Mouse (Mus musculus) kidney, adult 18-20 months (tissue): ENCODE data around the gene Ube2h.
A peak's percentile ranks its signal among the peaks of the same experiment; 100 is the strongest.

Source experiments
- DNase-seq: peaks from one replicate; pipeline ENCODE4 v3.0.0; 2021

The Ube2h gene

DNA sequence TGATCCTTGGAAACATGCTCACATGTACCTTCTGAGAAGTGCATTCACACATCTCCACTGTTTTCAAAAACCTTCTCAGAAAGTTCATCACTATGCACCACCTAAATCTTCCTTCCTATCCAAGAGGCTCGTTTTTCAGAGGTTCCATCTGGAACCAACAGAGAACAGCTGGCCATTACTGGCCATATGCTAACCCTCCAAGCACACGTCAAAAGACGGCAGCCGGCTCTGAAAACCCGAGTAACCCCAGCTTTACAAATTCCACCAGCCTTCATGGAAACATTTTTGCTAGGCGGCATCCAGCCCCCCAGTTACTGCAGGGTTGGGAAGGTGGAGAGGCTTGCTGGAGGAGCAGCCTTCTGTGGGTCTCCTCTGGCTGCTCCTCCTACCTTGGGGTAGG lies 122.3 kb downstream of the Ube2h start:
- no peak for DNase-seq

DNA sequence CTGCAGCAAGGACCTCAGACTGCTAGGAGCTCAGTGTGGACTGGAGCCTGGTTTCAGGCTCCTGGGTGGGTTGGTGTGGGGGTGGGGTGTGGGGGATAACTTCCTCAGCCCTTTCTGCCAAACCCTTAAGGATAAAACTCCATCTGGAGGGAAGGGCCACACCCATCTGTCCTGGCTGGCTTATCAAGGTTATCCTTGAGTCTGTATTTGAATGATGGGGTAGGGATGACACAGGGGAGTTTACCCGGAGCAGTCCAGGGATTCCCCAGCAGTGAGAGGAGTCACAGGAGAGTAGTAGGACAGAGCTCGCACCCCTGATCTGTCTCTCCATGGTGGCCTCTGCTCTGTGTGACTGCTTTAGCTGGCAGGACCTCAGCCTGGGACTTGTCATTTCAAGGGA lies 124.0 kb downstream of the Ube2h start:
- DNase-seq, result no peak

DNA sequence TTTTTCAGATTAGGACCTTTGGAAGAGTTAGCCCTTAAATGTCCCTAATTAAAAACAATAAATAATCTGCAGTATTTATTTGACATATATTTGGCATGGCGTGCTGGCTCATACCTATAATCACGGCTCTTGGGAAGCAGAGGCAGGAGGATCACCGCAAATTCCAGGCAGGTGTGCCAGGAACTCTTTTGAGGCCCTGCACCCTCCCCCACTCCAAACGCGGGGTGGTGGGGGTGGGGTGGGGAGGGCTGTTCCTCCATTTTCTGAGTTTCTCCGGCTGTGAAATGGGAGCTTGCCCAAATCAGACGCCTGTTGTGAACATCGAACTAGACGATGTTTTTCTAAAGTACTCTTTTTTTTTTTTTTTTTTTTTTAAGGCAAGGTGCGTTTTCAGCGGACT lies 125.3 kb downstream of the Ube2h start:
- DNase-seq, result no peak

DNA sequence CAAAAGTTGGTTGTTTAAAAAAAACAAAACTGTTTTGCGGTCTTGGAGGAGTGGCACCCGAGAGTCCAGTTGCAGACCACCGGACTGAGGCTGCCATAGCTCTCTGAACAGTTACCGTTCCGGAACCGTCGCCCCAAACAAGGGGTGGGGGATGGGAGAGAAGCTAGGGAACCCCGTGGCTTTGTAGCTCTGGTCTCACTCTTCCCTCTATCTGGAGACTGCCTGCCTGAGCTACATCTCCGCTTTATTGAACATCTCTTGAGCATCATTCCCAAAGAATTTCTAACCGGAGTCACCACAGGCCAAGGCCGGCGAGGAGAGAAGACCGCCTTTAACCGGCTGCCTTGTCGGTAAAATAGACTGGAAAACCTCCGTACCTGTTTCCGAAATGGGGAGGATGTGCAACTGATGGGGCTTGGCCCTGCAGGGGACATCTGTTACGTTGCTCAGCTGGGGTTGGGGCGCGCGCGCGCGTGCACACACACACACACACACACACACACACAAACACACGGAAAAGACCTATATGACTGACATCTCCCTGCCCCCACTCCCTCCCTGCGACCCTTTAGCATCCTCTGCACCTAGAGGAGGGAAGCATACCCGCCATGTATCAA lies 126.2 kb downstream of the Ube2h start:
- DNase-seq, result peak; percentile 9

DNA sequence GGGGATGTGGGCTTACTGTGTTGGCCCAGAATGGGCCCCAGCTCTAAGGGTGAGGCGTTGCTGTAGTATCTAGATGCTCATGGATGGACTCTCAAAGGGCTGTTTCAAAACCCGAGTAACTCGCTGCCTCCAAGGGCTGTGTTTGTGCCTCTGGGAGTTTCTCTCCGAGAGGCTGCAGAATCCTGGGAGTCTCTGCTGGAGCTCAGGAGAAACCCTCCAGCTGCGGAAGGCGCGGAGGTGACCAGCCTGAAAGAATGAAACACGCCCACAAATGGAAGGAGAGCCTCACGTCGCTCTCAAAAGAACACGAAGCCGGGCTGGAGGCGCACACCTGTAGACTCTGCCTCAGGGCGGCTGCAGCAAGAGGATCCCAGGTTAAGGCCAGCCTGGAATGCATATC lies 127.0 kb downstream of the Ube2h start:
- DNase-seq, result peak; percentile 30

DNA sequence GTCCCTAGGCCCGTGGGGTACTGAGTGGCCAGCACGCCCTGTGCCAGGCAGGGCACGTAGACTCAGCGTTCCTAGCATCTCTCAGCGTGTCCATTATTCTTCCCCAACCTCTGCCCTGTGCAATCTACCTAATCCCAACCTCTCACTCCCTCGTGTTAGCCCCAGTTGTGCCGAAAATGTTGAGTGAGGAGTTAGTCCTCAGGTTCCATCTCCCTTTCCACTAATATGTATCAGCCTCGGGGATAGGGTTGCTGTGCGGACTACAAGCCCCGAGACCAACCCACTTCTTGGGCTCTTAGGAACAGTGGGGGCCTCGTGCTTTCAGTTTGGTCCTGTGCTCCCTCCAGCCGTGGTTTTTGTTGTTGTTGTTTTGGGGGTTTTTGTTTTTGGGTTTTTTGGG lies 127.8 kb downstream of the Ube2h start:
- DNase-seq, result peak; percentile 12

DNA sequence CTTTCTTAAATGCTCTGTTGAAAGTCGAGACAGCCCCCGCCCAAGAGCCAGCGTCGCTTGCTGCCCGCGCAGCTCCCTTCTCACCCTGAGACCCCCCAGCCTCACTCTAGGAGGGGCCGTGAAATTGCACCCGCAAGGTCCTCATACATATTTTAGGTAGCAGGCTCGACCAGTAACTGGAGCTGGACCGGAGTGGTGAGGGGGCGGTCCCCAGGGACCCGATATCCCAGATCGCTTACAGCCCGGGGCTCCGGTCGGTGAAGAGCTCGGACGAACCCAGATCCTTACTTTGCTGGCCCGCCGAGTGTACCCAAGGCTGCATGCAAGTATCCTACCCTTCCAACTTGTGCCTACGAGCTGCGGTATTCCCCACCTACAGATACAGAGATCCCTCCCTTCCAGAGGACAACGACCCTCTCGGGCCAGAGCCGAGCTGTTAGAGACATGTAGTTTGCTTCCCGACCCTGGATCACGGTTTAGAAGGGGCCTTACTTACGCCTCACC lies 128.4 kb downstream of the Ube2h start:
- no peak for DNase-seq

DNA sequence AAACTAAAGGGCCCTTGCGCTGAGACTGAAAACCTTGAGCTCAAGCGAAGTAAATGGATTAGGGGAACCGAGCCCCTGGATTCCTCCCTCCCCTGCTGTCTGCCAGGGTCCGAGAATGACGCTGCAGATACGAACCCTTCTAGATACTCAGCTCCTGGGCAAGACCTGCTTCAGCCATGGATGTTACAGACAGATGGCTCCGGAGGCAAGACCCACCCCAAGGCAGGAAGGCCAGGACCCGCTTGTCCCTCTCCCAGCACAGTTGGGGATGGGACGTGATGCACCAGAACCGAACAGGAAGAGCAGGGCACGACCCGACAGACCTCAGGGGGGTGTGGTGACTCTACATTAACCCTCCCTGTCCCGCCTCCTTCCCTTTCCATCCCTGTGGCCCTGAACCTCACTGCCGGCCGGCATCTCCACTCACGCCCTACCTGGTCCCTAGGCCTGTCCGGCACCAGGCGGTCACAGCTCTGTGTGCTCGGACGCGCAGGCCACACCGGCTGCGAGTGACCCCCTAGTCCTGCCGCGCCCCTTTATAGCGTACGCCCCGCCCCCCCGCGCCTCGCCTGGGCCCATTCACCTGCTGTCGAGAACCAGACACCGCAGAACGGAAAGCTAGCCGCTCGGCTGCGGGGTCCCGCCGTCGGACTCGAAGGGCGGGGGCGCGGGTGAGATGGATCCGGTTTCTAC lies 129.0 kb downstream of the Ube2h start:
- DNase-seq, result peak; percentile 13

DNA sequence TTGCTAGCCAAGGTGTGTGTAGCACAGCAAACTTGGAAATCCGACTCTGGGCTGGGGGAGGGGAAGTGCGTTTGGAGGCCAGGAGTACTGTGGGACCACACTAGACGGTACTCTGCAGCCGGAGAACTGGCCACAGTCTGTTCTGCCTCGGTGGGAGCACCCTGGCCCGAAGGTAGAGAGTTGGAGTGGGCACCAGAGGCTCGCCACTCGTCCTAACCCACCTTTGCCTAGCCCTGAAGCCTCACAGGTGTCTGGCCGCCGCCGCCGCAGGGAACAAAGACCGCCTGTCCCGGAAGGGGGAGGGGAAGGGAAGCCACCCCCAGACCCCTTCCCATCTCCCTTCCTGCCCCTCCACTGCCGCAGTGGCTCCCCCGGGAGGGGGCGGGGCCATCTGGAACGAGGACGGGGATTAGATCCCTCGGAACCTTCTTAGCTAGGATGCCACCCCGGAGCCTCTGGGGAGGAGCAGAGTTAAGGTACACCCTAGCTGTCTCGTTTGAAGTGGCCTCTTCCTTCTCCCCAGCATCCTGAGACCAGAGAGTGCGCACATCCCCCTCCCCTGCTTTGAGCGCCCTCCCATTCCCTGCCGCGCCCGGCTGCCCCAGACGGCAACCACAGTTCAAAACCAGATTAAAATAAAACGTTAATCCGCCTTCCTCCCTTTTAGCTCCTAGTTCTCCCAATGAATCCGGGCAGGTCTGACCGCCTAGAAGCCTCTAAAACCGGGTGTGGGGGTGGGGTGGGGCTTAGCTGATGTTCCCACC lies 129.7 kb downstream of the Ube2h start:
- no peak for DNase-seq

DNA sequence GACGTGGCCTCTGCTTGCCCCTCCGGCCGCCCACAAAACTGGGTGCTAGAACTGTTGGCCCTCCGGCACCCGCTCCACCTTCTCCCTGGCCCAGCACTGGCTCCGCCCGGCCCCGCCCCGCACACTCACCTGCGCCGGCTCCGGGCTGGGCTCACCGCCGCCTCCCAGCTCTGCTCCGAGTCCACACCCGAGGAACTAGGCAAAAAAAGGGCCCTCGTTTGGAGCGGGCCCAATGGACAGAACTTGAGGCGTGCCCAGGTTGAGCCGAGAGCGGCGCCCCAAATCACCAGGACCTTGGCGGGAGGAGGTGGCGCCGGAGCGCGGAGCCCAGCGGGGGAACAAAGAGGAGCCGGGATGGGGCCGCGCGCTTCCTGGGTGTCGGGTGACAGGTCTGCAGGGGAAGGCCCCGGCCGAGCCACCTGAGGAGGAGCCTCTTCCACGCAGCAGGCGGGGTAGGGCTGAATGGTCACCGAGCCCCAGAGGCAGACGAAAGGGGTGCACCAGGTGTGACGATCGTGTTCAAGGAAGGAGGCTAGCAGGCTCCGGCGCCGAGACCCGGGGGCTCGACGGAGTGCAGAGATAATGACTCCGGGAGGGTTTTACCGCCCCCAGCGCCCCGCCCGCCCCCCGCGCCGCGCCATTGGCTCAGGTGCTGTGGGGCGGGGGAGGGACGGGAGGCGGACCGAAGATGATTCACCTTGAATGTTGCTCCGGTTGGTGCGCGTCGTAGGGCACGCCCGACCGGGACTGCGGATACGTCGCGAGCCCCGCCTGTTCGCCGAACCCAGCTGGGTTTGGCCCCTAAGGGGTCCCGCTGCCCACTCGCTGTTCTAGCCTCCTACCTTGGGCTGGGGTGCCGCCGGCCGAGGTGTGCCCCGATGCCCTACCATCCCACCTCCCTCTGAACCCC lies 130.5 kb downstream of the Ube2h start:
- DNase-seq, result peak; percentile 68

DNA sequence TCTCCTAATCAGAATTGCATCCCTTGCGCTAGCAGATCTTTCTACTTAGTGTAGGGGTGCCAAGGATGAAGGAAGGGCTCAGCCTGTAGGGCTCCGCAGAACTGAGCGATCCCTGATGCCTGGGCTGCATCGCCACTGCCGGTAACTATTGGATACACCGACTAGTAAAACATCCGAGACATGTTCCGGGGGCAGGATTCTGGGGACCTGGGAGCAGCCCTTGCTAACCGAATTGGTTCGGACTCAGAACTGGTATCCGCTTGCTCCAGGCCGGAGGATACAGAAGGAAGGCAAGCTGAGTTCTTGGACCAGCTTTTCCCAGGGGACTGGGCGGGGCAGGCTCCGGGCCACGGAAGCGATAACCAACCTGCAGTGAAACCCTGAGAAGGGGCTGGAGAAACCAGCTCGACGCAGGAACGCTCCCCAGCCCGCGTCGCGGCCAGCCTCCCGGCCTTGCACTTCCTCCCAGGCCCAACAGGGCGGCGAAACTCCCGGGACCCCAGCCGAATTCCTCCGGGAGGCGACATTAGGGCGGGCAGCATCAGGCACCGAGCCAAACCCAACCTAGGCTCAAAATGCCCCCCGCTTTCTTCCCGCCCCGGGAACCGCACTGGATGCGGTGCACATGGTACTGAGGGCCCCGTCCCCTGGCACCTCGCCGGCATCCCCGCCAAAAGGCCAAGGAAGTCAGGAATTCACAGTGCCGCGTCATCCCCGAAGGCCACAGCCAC lies 131.4 kb downstream of the Ube2h start:
- DNase-seq, result peak; percentile 46

DNA sequence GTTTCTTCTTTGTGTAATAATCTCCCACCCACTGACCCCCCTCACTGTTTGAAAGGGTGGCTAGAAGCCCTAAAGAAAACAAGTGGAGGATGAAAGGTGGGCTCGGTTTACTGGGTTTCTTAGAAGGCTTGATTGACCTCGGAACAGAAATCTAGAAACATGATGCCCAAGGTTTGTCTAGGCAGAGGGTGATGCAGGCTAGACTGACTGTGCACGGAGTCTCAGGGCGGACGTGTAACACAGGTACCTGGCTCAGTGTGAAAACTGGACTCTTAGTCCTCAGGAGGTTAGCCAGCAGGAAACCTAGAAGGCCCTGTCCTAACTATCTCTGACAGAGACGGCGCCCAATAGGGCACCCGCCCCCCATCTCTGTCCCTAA lies 131.9 kb downstream of the Ube2h start:
- DNase-seq, result no peak

DNA sequence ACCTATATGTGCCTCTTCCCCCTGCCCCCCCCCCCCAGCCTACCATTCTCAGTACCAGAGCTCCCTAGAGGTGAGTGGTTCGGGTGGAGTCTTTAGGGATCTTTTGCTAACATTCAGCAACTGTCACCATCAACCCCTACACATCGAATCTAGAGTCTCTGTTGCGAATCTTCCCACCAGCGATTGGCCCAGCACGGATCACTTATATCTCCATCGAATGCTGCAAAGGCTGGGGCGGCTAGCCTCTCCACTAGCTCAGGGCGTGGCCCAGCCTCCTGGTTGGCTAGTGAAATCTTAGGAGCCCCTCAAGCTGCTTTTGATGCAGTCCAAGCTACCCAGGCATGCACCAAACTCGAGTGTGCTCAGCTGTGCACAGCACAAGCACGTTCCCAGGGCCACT lies 132.4 kb downstream of the Ube2h start:
- DNase-seq, result no peak

DNA sequence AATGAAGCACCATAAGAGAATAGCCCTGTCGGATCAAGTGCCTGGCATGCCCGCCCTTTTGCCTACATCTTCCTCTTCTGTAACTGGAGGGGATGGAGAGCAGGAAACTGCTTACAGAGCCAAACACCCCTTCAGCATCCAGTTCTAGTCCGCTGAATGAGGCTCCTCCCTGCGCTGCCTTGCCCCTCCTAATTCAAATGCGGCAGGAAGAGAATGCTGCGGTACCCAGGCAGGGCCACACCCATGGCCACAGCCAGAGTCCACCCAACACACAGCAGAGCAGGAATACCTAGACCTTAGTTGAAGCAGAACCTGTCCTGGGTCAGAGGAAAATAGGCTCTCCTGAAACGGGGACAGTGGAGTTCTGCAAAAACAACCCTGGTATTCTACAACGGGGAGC lies 133.1 kb downstream of the Ube2h start:
- DNase-seq, result no peak

DNA sequence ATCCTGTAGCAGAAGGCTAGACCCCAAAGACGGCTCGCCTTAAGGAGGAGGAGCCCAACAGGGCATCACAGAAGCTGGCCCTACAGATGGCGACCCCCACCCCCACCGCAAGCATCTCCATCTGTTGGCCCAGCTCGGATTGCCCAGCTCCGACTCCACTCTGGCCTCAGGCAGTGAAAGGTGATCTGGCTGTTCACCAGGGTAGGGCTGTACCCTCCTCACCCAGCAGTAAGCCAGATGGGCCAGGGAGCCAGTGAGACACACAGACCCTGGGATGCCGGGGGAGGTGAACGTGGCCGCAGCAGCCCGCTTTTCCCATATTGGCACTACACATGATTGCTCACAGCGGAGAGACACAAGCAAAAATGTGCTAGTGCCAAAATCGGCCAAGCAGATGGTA lies 135.2 kb downstream of the Ube2h start:
- DNase-seq, result no peak

DNA sequence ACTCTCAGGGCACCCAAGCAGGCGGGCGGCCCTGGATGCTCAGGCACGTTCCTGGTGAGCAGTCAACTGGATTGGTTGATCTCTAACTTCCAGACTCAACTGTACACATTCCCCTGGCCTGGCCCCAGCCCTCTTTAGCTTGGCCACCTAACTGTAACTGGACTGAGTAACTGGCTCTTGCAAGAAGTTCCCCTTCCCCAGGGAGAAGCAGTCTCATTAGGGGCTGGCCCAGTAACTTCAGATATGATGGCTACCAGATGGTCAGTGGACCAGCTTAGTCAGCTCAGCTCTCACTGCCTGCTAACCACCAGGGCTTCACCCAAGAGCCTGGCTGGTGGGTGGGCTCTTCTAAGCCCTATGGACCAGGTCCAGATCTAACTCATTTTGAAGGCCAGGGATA lies 136.1 kb downstream of the Ube2h start:
- DNase-seq, result no peak

DNA sequence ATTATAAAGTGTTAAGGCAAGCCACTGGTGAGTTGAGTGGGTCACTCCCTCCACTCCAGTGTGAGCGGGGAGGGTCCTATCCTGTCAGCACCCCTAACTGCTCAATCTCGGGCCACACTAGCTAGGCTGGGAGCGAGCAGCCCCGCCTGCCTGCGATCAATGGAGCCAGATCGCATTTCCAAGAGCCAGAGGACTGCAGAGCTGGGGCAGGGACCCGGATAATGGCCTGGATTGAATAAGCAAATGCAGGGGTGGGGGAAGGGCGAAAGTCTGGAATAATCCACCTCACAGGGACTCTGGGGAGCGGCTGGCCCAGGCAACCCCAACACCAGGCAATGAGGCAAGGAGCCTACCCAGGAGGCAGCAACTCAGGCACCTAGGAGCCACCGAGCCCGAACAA lies 137.1 kb downstream of the Ube2h start:
- DNase-seq, result no peak

DNA sequence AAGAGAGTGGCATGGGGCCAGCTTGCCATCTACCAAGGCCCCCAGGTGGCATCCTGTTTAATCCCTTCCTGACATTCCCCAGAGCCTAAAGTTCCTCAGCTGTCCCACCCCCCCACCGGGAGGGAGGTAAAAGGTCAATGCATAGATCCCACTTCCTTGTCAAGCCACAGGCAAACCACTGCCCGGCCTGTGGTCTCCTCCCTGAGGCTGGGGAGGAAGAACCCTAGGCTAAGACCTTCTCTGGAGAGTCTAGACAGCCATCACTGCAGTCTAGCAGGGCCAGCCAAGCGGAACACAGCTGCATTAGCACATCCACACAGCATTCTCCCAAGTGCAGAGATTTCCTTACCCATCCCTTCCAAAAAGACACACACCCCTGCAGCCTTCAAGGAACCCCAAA lies 138.0 kb downstream of the Ube2h start:
- DNase-seq, result no peak

DNA sequence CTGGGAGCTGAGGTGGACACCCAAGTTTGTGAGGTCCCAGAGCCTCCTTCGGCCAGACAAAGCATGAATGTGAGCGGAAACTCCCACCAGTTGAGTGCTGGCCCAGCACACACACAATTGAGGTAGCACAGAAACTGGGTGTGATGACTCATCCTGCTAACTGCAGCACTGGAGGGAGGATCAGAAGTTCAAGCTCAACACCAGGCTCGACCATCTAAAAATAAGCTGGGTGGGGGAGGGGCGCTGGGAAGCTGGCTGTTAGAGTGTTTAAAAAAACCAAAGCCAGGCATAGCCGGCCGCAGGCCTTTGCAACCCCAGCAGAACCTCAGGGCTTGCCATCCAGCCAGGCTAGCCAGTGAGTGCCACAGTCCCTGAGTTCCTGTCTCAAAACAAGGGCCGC lies 142.2 kb downstream of the Ube2h start:
- DNase-seq, result no peak

DNA sequence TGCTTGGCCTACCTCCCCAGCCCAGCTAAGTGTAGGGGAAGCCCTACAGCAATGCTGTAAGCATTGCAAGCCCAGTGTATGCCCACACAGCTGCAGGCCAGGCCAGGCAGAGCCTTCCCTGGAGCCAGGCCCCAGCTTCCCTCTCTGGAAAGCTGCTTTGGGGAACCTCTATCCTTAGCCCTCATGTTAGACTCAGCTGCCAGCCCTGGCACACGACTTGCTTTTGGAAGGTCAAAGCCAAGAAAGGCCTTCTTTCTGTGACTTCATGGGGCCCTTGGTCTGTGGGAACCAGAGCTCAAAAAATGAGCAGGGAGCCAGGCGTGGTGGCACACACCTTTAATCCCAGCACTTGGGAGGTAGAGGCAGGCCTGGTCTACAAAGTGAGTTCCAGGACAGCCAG lies 142.7 kb downstream of the Ube2h start:
- no peak for DNase-seq
